Comparison of ENCODE assay signal across 9 mouse cellular contexts in genomic region chr4:137485258-137485960, GRCm38 (mm10). TPM values are rescaled to one million over a fixed set of nuclear protein-coding genes. Genes with fewer than 3 reads are reported as not detected.
DNase-seq lines count a peak whose midpoint lies in the region; ATAC-seq and TF ChIP-seq lines count a peak whose summit lies in the region.
"Had no signal": no experiment of that assay in that cellular context is flagged by ENCODE, and none has a peak within 500 bp of the region (broad histone marks: within the 10 kb centered on the region; RNA-seq: fewer than 3 reads in every experiment).

No protein-coding gene starts in this region.

- no peak for TF ChIP-seq CTCF in E14TG2a.4 (conservative IDR thresholded peaks at IDR 0.05; ENCODE audit: low read length)

- peaks cover 81% of the 10 kb centered on the region for H3K4me1 ChIP-seq in hindbrain, embryonic 13.5 days (replicated peaks)
- peaks cover 35% of the 10 kb centered on the region for H3K4me1 ChIP-seq in hindbrain, embryonic 14.5 days (replicated peaks; ENCODE audit: control insufficient read depth, insufficient read depth, low read length)
- peaks cover 98% of the 10 kb centered on the region for H3K4me1 ChIP-seq in E14TG2a.4 (replicated peaks; ENCODE audit: low read depth, low read length)
- peaks cover 76% of the 10 kb centered on the region for H3K4me1 ChIP-seq in embryonic facial prominence, embryonic 14.5 days (ENCODE audit: control insufficient read depth, insufficient read depth, low read length)
- peaks cover 90% of the 10 kb centered on the region for H3K4me1 ChIP-seq in limb, embryonic 12.5 days (replicated peaks)

- 40% methylated on average over 14 of the region's 14 CpGs for WGBS in hindbrain, embryonic 13.5 days
- 47% methylated on average over 14 of the region's 14 CpGs for WGBS in hindbrain, embryonic 14.5 days
- 34% methylated on average over 14 of the region's 14 CpGs for WGBS in embryonic facial prominence, embryonic 14.5 days
- 22% methylated on average over 14 of the region's 14 CpGs for WGBS in limb, embryonic 12.5 days

- H3K9ac ChIP-seq in hindbrain, embryonic 13.5 days = no peak overlapping the region
- no peak overlapping the region for H3K9ac ChIP-seq in hindbrain, embryonic 14.5 days
- H3K9ac ChIP-seq in embryonic facial prominence, embryonic 14.5 days (ENCODE audit: low read depth, low read length) = 0 out of 2 replicates have a peak overlapping the region, but pooled peaks have one; percentile 3
- no peak overlapping the region for H3K9ac ChIP-seq in limb, embryonic 12.5 days (replicated peaks)
- H3K9ac ChIP-seq: hindbrain, embryonic 15.5 days had no signal

- H3K27ac ChIP-seq in hindbrain, embryonic 13.5 days = peak overlapping the region; percentile 40
- H3K27ac ChIP-seq in hindbrain, embryonic 14.5 days = no peak overlapping the region
- H3K27ac ChIP-seq in embryonic facial prominence, embryonic 14.5 days (replicated peaks; ENCODE audit: low read depth, low read length) = no peak overlapping the region; the same call in 1 of the 2 replicates
- peak overlapping the region; percentile 79 for H3K27ac ChIP-seq in limb, embryonic 12.5 days

- no peak overlapping the region for H3K4me3 ChIP-seq in hindbrain, embryonic 13.5 days
- no peak overlapping the region for H3K4me3 ChIP-seq in hindbrain, embryonic 14.5 days (replicated peaks; ENCODE audit: low read length)
- H3K4me3 ChIP-seq in E14TG2a.4 (replicated peaks; ENCODE audit: low read length) = 0 out of 2 replicates have a peak overlapping the region, but pooled peaks have one; percentile 17
- H3K4me3 ChIP-seq in embryonic facial prominence, embryonic 14.5 days (ENCODE audit: low read depth, low read length) = no peak overlapping the region
- no peak overlapping the region for H3K4me3 ChIP-seq in limb, embryonic 12.5 days (replicated peaks)
- H3K4me3 ChIP-seq: hindbrain, embryonic 15.5 days had no signal

- DNase-seq in hindbrain, embryonic 14.5 days (ENCODE audit: low spot score) = no peak
- DNase-seq in embryonic facial prominence, embryonic 14.5 days (ENCODE audit: low spot score) = no peak
- DNase-seq in T-cell, adult 2 months (ENCODE audit: low spot score) = no peak
- DNase-seq in right cerebral cortex, postnatal 4 days = no peak
- DNase-seq in embryo, embryonic 10 days (ENCODE audit: low spot score) = no peak

- ATAC-seq in hindbrain, embryonic 13.5 days (ENCODE audit: low FRiP score) = no peak
- no peak for ATAC-seq in hindbrain, embryonic 14.5 days (ENCODE audit: low FRiP score)
- no peak for ATAC-seq in embryonic facial prominence, embryonic 14.5 days (ENCODE audit: low read depth)
- ATAC-seq in limb, embryonic 12.5 days (ENCODE audit: insufficient number of reproducible peaks, insufficient read depth, low FRiP score, low TSS enrichment, low read depth) = no peak

- H3K4me2 ChIP-seq in hindbrain, embryonic 13.5 days = no peak overlapping the region
- H3K4me2 ChIP-seq in hindbrain, embryonic 14.5 days (replicated peaks) = no peak overlapping the region
- H3K4me2 ChIP-seq in embryonic facial prominence, embryonic 14.5 days (ENCODE audit: low read depth, low read length) = no peak overlapping the region
- peak overlapping the region; percentile 24; the same call in 1 of the 2 replicates for H3K4me2 ChIP-seq in limb, embryonic 12.5 days
- H3K4me2 ChIP-seq: hindbrain, embryonic 15.5 days had no signal

- peaks cover 13% of the 10 kb centered on the region; the same call in 1 of the 2 replicates for H3K27me3 ChIP-seq in hindbrain, embryonic 13.5 days
- H3K27me3 ChIP-seq in hindbrain, embryonic 14.5 days (ENCODE audit: control insufficient read depth, insufficient read depth, low read length) = no peaks in the 10 kb centered on the region
- H3K27me3 ChIP-seq in E14TG2a.4 (ENCODE audit: insufficient read depth, low read length) = no peaks in the 10 kb centered on the region
- H3K27me3 ChIP-seq in embryonic facial prominence, embryonic 14.5 days (replicated peaks; ENCODE audit: control insufficient read depth, insufficient read depth, low read length) = no peaks in the 10 kb centered on the region
- no peaks in the 10 kb centered on the region for H3K27me3 ChIP-seq in limb, embryonic 12.5 days
- H3K27me3 ChIP-seq: hindbrain, embryonic 15.5 days had no signal

- no peaks in the 10 kb centered on the region for H3K36me3 ChIP-seq in hindbrain, embryonic 13.5 days
- no peaks in the 10 kb centered on the region for H3K36me3 ChIP-seq in hindbrain, embryonic 14.5 days (replicated peaks; ENCODE audit: control insufficient read depth, insufficient read depth)
- peaks cover 47% of the 10 kb centered on the region for H3K36me3 ChIP-seq in E14TG2a.4 (ENCODE audit: insufficient read depth, low read length)
- no peaks in the 10 kb centered on the region for H3K36me3 ChIP-seq in embryonic facial prominence, embryonic 14.5 days (ENCODE audit: control insufficient read depth, insufficient read depth, low read length)
- H3K36me3 ChIP-seq in limb, embryonic 12.5 days = no peaks in the 10 kb centered on the region
- H3K36me3 ChIP-seq: hindbrain, embryonic 15.5 days had no signal

- no peaks in the 10 kb centered on the region for H3K9me3 ChIP-seq in hindbrain, embryonic 13.5 days
- H3K9me3 ChIP-seq in hindbrain, embryonic 14.5 days (ENCODE audit: control insufficient read depth, low read length) = no peaks in the 10 kb centered on the region
- no peaks in the 10 kb centered on the region for H3K9me3 ChIP-seq in E14TG2a.4 (ENCODE audit: low read length)
- no peaks in the 10 kb centered on the region for H3K9me3 ChIP-seq in embryonic facial prominence, embryonic 14.5 days (ENCODE audit: control insufficient read depth, low read length)
- H3K9me3 ChIP-seq in limb, embryonic 12.5 days = no peaks in the 10 kb centered on the region
- H3K9me3 ChIP-seq: hindbrain, embryonic 15.5 days had no signal

RNA-seq across cellular contexts. Expression of gene Hspg2, which starts 16.8 kb away (rescaled TPM):
- 6.1 and 6.8 TPM in 2 replicates for polyA plus RNA-seq in hindbrain, embryonic 13.5 days (2015; fragmentation: Nextera tagmentation; extraction: Ambion mirVana)
- 8.7 and 10.7 TPM in 2 replicates for polyA plus RNA-seq in hindbrain, embryonic 14.5 days (2014; fragmentation: Nextera tagmentation; extraction: Ambion mirVana)
- polyA plus RNA-seq in embryonic facial prominence, embryonic 14.5 days (2014; fragmentation: Nextera tagmentation; extraction: Ambion mirVana) = 64.8 and 67.2 TPM in 2 replicates
- polyA plus RNA-seq in limb, embryonic 12.5 days (2016; fragmentation: Nextera tagmentation; extraction: Ambion mirVana) = 14.3 and 18.8 TPM in 2 replicates

RNA-seq across cellular contexts. Expression of gene 1700013G24Rik, which starts 32.3 kb away (rescaled TPM):
- polyA plus RNA-seq in hindbrain, embryonic 13.5 days (2015; fragmentation: Nextera tagmentation; extraction: Ambion mirVana) = not detected in 2 replicates
- polyA plus RNA-seq in hindbrain, embryonic 14.5 days (2014; fragmentation: Nextera tagmentation; extraction: Ambion mirVana) = not detected in 2 replicates
- polyA plus RNA-seq in embryonic facial prominence, embryonic 14.5 days (2014; fragmentation: Nextera tagmentation; extraction: Ambion mirVana) = 0.17 and 0.46 TPM in 2 replicates
- not detected in 2 replicates for polyA plus RNA-seq in limb, embryonic 12.5 days (2016; fragmentation: Nextera tagmentation; extraction: Ambion mirVana)
- polyA plus RNA-seq: hindbrain, embryonic 15.5 days had no signal

RNA-seq across cellular contexts. Expression of gene Cela3b, which starts 55.1 kb away (rescaled TPM):
- not detected in 2 replicates for polyA plus RNA-seq in hindbrain, embryonic 13.5 days (2015; fragmentation: Nextera tagmentation; extraction: Ambion mirVana)
- not detected in 2 replicates for polyA plus RNA-seq in hindbrain, embryonic 14.5 days (2014; fragmentation: Nextera tagmentation; extraction: Ambion mirVana)
- 0.30 and 0.56 TPM in 2 replicates for polyA plus RNA-seq in embryonic facial prominence, embryonic 14.5 days (2014; fragmentation: Nextera tagmentation; extraction: Ambion mirVana)
- not detected in 2 replicates for polyA plus RNA-seq in limb, embryonic 12.5 days (2016; fragmentation: Nextera tagmentation; extraction: Ambion mirVana)
- polyA plus RNA-seq: hindbrain, embryonic 15.5 days had no signal

Comparison
In these comparisons a context has a peak if more than half of its experiments do, and no peak if none do; other contexts are left out.
1. H3K27ac ChIP-seq: peak in hindbrain, embryonic 13.5 days (single experiment) and limb, embryonic 12.5 days (single experiment); none in hindbrain, embryonic 14.5 days (single experiment) and embryonic facial prominence, embryonic 14.5 days (single experiment).